Mouse (Mus musculus) adrenal gland, postnatal 14 days (tissue): ENCODE measurements around the gene Maml3. TPM values are rescaled to one million over a fixed set of nuclear protein-coding genes. Genes with fewer than 3 reads are reported as not detected.

Experiments used
- DNase-seq: peaks from one replicate; pipeline ENCODE4 v3.0.0; 2021; ENCODE audit warnings: mixed read lengths
- total RNA-seq: library from RNA; stranded (reverse); gene quantifications from 2 replicates; pipeline ENCODE4 v1.2.3, GENCODE M21; 2021

Maml3 gene
- total RNA-seq, 1 experiment from 2014 or later: 10.2 TPM

DNA sequence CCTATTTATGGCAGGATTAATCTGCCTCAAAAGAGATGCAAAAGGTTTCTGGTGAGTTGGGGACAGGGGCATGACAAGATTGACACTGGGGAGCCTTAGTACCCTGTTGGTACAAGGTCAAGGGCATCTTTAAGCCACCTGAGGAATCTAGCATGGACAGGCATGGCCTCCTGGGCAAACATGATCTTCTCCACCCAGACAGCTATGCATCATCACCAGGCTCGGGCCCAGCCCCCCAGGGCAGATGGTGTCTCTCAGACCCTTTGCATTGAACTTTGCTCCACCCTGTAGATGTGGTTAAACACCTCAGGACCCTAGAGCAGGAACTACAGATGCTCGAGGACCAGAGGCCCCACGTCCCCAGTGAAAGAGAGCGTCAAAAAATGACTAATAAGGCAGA, 444.8 kb downstream of the Maml3 start, which contains the start of gene Mgst2:
Gene Mgst2, plus strand, starts transcription at position 301 of the 400 bp plus-strand sequence.
- DNase-seq: no peak

DNA sequence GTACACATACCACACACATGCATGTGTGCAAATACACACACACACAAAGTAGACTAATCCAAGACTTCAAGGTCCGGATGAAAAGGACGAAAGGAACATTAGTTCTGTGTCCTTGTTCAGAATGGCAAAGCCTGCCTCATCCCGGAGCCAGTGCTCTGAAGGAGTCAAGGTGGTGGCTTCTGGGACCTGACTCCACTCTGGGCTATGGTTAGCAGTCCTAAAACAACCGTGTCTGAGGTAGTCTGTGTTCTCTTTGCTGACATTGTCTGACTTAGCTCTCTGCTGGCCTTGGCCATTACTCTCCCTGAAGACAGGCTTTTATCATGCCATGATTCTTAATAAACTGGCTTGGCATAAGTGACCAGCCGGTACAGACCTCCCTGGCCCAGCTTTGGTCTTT, 445.5 kb downstream of the Maml3 start:
- DNase-seq: peak; percentile 23

DNA sequence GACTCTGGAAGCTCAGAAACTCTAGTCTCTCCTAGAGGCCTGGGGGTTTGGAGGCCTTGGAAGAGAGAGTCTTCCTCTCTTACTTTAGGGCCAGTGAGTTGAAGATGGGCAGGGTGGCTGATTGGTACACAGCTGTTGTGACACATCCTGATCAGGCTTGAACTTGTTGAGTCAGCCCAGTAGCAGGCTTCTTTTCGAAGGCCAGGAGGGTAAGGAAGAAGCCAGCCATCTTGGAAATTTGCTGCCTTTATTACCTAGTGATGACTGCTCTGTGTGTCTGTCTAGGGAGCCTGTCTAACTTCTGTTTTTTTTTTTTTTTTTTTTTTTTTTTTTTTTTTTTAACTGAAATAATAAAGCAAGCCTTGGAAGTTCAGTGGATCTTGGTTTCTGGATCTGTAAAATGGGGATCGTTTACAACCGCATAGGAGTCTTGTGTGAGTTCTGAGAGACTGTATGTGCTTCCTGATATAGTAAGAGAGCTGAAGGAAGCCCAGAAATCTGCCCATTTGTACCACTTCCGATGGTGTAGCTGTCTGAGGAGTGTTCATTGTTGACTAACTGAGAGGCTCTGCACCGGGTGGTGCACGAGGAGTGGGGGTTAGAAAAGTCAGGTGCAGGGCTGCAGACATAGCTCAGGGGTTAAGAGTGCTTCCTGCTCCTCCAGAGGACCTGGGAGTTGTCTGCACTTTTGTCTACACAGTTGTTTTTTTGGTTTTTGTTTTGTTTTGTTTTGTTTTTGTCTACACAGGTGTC, 450.4 kb downstream of the Maml3 start:
- no peak for DNase-seq

DNA sequence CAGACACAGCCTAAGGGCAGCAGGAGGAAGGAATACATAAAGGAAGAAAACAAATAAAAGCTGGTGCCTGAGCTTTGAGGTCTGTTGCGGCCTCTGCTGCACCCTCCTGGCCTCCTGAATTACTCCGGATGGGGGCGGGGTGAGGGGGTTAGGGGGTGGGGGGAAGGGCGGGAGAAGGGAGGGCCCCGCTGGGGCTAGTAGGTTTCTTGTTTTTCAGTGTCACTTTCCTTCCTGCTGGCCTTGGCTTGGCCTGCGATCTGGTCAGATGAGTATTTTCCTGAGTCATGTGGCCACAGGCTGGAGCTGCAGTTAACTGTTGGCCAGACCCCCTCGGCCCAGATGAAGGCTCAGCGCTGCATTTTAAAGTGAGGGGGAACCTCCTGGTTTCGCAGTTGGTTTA, 452.2 kb downstream of the Maml3 start:
- DNase-seq: peak; percentile 75

DNA sequence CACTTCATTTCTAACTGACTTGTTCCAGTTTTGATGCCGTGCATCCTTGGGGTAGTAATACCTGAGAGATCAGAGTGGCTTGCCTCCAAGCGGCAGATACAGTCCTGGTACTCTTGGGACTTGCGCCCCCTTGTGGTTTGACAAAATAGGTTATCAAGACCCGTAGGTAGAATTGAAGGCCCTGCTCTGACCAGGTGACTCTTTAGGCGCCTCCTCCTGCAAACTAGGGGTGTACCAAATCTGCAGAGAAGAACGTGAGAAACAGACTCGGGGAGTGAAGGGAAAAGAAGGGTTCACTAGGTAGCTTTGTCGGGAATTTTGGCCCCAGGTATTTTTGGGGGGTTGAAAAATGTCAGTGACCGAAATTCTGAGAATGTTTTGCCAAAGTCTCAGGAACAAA, 452.6 kb downstream of the Maml3 start:
- peak; percentile 93 for DNase-seq

DNA sequence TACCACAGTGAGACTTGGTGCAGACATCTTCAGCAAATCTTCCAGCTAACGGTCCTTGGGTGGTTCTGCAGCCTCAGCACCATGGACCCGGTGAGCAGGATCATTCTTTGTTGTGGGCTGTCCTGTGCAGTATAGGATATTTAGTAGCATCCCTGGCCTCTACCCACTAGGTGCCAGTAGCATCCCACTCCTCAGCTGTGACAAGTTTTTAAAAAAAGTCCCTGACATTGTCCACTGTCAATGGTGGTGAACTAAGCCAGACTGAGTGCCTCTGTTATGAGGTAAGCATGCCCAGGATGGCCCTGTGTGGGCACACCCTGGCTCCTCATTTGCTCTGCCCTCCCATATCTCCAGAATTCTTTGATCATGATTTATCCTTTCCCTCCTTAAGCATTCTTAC, 453.7 kb downstream of the Maml3 start:
- no peak for DNase-seq

DNA sequence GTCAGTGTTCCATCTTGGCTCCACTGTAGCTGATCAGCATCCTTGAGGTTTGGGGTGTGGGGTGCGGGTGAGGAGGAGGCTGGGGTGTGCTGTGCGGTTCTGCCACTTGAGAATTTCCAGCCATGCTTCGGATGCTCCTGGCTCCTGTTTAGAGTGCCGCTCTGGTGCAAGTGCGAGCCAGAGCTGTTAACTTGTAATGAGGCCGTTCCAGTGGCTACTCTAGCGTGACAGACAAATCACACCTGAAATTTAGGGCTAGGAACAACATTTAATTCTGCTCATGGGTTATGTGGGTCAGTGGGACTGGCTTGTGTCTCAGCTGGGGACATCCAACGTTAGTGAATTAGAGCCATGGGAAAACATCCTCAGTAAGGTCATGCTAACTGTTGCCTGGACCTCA, 454.9 kb downstream of the Maml3 start:
- DNase-seq: no peak

DNA sequence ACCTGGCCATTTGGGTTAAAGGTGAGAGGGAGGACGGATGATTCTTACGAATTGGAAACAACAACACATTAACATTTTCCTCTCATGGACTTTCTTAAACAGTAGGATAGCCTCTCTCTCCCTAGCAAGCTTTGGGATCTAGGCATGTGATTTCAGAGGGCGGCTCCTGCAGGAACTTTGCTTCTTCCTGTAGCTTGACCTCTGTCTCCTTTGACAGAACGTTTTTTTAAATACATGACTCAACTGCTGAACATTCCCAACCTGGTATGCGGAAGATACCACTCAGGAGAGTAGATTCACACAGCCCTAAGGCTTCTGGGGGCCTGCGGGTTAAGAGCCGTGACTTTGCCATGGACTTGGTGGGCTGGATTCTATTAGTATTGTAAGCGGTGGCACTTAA, 455.4 kb downstream of the Maml3 start:
- DNase-seq: no peak

DNA sequence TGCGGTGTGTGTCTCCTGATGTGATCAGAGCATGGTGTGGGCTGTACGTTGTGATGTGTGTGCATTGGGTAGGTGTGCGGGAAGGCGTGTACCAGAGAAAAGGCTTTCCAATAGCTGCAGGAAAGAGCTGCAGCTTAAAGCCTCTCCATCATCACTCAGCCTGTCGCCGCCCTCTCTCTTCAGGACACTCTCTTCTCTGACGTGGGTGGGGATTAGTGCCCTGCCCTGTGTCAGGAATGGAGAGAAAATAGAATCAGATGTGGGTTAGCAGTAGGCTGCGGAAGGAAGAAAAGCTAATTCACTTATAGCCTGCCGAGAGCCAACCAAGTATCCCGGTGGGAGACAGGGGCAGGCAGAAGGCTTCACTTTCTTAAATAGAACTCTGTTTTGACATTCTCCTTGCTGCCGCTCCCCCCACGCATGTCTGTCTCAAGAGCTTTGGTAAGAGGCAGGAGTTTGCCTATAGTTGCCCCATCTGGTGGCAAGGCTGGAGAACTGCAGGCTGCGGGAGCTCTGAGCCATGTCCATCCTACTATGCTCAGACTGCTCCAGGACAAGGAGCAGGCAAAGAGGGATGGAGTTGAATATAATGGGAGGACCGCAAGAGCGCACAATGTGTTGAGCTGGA, 456.7 kb downstream of the Maml3 start:
- peak; percentile 87 for DNase-seq

DNA sequence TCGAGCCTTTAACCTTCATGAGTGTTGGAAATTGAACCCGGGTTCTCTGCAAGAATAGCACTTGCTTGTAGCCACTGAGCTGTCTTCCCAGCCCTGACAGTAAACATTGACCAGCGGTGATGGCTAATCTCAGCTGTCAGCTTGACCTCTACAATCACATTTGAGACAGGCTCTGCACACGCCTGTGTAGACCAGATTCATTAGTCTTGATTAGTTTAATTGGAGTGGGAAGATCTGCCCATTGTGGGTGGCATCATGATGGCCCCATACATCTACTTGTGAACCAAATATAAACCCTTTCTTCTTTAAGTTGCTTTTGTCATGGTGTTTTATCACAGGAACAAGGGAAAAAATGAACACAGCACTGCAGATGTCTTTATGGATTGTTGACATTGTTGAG, 457.5 kb downstream of the Maml3 start:
- no peak for DNase-seq

DNA sequence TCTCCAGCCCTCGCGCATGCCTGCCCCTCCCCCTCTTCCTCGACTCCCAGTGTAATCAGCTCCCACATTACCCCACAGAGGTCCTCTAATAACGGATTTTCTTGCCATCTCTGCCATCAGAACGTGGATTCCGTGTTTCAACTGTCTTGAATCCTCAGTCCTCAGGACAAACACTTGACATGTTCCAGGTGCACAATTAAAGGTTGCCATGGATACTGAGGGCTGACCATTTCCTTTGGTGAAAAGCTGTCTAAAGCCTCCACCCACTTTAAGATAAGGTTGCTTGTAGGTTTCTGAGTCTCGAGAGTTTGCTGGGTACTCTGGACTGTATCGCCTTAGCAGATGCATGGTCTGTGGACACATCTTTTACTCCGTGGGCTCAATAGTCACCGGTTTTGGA, 458.6 kb downstream of the Maml3 start:
- DNase-seq: no peak

DNA sequence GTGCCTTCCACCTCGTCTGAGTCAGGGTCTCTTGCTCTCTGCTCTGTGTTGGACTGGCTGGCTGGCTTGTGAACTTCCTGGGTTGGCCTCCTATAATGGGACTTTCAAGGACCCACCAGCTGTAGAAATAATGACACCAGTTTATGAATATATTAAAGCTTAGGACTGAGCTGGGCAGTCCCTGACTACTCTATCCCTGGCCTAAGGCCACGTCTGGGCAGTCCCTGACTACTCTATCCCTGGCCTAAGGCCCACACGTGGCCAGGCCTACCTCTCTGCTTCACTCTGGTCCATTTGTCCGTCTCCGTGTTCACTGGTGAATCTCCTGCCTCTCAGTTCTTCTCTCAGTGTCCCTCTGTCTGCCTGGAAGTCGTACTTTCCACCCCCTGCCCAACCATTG, 459.4 kb downstream of the Maml3 start:
- DNase-seq: no peak

DNA sequence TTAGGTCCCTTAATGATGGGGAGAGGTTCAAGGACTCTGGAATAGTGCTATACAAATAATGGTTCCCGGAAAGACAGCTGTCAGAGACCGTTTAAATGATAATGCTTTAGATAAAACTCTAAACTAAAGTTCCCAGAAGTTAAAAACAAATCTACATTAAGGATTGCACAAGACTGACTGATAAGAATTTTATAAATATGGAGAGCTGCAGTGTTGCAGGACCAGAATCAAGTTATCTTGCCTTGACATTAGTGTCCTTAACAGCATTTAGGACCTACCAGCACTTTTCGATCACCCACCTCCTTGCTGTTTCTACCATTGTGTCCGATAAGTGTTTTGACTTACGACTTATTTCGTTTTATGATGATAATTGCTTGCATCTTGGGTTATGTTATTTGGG, 466.6 kb downstream of the Maml3 start:
- no peak for DNase-seq

DNA sequence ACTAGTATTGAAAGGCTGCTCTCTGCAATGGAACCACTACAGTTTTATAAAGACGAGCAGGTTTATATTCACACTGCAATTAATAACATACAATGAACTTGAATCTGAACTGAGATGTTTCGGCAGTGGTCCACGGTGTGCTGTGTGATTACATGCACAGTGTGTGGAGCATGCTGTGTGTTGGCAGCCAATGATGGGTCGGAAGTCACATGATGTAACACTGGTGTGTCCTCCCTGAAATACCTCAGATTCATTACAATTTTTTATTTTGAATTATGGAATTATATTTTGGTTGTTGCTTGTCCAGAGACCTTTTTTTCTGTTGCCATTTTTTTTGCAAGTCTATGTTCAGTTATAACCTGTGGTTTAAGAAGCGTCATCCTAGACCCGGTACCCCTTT, 467.6 kb downstream of the Maml3 start:
- DNase-seq: no peak

DNA sequence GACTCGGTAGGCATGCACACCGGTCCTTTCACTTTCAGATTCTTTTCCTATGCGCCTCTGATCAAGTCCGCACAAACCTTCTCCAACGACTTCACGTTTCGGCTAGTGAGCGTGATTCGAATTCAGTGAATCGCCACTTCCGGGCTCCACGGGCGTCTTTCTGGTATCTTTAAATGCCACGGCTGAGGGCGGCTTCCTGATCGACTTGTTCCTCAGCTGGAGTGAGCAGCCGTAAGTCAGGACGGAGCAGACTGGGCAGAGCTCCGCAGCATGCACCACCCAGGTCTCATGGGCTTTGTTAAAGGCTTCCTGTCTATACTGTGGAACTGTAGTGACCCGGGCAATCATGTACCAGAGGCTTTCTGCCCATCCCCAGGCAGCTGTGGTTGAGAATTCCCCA, 468.2 kb downstream of the Maml3 start:
- no peak for DNase-seq

DNA sequence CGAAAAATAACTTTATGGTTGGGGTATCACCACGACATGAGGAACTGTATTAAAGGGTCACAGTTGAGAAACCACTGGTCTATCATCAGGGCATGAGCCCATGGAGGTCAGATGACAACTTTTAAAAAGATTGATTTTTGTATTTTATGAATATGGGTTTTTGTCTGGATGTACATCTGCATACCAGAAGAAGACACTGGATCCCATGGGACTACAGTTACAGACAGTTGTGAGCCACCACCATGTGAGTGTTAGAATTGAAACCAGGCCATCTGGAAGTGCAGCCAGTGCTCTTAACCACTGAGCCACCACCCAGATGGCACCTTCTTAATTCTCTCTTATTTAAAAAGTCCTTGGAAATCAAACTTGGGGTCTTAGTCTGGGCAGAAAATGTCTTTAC, 468.9 kb downstream of the Maml3 start:
- no peak for DNase-seq

Other genes with a start within 250 kb of the Maml3 start
- gene Foxo1, start 163.3 kb upstream of the Maml3 start, total RNA-seq: 39.3 and 50.1 TPM in 2 replicates